Mouse (Mus musculus): Measurements from ENCODE around the gene Slc25a39. TPM values are rescaled to one million over a fixed set of nuclear protein-coding genes. Genes with fewer than 3 reads are reported as not detected.
"Not testable (repeated sequence)": the region's sequence is repeated elsewhere in the genome, so short reads cannot be mapped to it uniquely, and the experiment has no call there.

The Slc25a39 gene
- polyA plus RNA-seq, 1 experiment from 2014 or later = 174 TPM

DNA sequence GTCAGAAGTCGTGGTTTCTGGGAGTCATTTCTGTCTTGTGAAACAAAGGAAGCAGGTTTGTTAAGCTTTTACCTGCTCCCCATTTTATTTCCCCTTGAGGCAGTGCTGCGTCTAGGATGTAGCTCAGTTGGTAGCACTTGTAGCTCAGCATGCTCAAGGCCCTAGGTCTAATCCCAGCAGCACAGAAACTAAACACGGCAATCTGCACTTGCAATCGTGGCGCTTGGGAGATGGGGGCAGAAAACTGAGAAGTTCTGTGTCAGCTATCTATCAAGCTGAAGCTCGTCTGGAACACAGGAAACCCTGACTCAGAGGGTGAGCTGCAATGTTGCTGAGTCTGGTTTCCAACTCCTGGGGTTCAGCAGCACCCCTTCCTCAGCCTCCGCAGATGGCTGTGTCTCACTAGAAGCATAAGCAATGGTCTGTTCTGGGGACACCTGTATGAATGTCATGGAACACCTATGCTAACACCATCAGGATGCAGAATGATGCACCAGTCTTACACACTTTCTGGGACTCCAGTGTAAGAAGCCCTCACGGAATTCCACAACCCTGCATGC is 21.3 kb upstream of the Slc25a39 start:
- peaks cover 23% of the 10 kb centered on the region for H3K4me1 ChIP-seq (replicated peaks)
- H3K4me3 ChIP-seq (replicated peaks) = peak overlapping the region; percentile 65
- no peak for ATAC-seq (ENCODE audit: insufficient number of reproducible peaks, insufficient read depth, low FRiP score, low TSS enrichment, low read depth)
- H3K27ac ChIP-seq = no peak overlapping the region
- H3K36me3 ChIP-seq = peaks cover 11% of the 10 kb centered on the region; the same call in 1 of the 2 replicates
- H3K9ac ChIP-seq (replicated peaks) = no peak overlapping the region
- no peaks in the 10 kb centered on the region for H3K9me3 ChIP-seq
- 62% methylated on average over 8 of the region's 8 CpGs for WGBS
- peak overlapping the region; percentile 88; the same call in 1 of the 2 replicates for H3K4me2 ChIP-seq
- 0 out of 2 replicates have a peak, but pooled peaks cover 3% of the 10 kb centered on the region for H3K27me3 ChIP-seq

DNA sequence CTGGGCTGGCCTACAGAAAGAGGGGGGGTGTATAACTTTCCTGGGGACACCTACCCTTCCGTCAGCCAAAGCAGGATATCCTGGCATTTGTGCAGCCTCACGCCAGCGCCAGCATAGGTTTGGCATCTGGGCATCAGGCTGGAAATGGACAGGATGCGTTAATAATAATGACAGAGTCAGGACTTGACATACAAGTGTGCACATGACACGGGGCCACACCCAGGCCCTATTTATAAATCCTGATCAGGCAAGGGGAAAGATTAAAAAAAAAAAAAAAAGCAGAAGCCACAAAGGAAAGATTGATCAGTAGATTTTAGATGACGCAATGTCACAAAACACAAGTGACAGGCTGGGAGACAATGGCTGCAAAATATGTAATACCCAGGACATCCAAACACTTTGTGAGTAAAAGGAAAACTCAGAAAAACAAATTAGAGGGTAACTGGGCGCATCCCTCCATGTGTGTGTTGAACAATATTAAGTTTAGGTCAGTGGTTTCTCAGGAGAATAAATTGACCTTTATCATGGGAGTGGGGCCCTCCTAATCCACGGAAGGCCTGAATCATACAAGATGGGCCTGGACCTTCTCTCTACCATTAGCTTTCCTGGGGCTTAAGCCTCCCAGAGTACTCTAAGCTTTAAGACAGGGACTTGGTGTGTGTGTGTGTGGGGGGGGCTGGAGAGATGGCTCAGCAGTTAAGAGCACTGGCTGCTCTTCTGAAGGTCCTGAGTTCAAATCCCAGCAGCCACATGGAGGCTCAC is 18.0 kb upstream of the Slc25a39 start:
- no peak for ATAC-seq (ENCODE audit: insufficient number of reproducible peaks, insufficient read depth, low FRiP score, low TSS enrichment, low read depth)
- H3K4me3 ChIP-seq (replicated peaks) = no peak overlapping the region
- H3K4me2 ChIP-seq = no peak overlapping the region
- 83% methylated on average over 8 of the region's 8 CpGs for WGBS
- no peaks in the 10 kb centered on the region for H3K9me3 ChIP-seq
- no peak overlapping the region for H3K9ac ChIP-seq (replicated peaks)
- 0 out of 2 replicates have a peak, but pooled peaks cover 3% of the 10 kb centered on the region for H3K27me3 ChIP-seq
- H3K36me3 ChIP-seq = no peaks in the 10 kb centered on the region
- peaks cover 7% of the 10 kb centered on the region for H3K4me1 ChIP-seq (replicated peaks)
- no peak overlapping the region for H3K27ac ChIP-seq

GRCm38 (mm10) chr11:102424666-102425065 is 16.9 kb upstream of the Slc25a39 start:
- 76% methylated on average over 6 of the region's 6 CpGs for WGBS
- Histone ChIP-seq H3K4me3 (replicated peaks) (no peak overlapping the region), H3K27me3 (0 out of 2 replicates have a peak, but pooled peaks cover 3% of the 10 kb centered on the region), H3K9ac (replicated peaks) (no peak overlapping the region), H3K9me3 (peaks cover 2% of the 10 kb centered on the region; the same call in 1 of the 2 replicates), H3K27ac (no peak overlapping the region), H3K4me1 (replicated peaks) (peaks cover 4% of the 10 kb centered on the region), H3K4me2 (no peak overlapping the region), H3K36me3 (no peaks in the 10 kb centered on the region)
- ATAC-seq (ENCODE audit: insufficient number of reproducible peaks, insufficient read depth, low FRiP score, low TSS enrichment, low read depth) = no peak

- H3K4me3 ChIP-seq (replicated peaks) = no peak overlapping the region
- no peak overlapping the region for H3K27ac ChIP-seq
- ATAC-seq (ENCODE audit: insufficient number of reproducible peaks, insufficient read depth, low FRiP score, low TSS enrichment, low read depth) = no peak
- H3K27me3 ChIP-seq = no peaks in the 10 kb centered on the region
- WGBS = 58% methylated on average over 8 of the region's 8 CpGs
- H3K9me3 ChIP-seq = peaks cover 5% of the 10 kb centered on the region; the same call in 1 of the 2 replicates
- no peaks in the 10 kb centered on the region for H3K36me3 ChIP-seq
- H3K4me2 ChIP-seq = no peak overlapping the region
- no peaks in the 10 kb centered on the region for H3K4me1 ChIP-seq (replicated peaks)
- no peak overlapping the region for H3K9ac ChIP-seq (replicated peaks)
Observed at GRCm38 (mm10) chr11:102421559-102421958, 13.8 kb upstream of the Slc25a39 start.

DNA sequence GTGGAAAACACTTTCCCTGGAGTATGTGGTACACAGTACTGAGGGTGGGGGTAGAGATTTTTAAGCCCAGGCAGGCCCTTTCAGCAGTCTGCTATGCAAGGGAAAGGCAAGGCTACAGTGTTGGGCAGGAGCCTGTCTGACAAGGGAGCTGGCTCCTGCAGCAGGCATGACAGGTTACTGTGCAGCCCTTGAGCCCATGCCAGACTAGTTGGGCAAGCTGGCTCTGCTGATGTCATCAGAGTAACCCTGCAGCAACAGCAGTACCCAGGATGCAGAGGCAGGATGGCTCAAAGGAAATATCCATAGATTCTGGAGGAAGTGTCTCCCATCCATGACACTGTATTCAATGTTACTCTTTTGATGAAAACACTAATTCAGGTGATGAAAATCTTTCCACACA is 11.1 kb upstream of the Slc25a39 start:
- H3K9ac ChIP-seq (replicated peaks) = no peak overlapping the region
- H3K9me3 ChIP-seq = peaks cover 5% of the 10 kb centered on the region; the same call in 1 of the 2 replicates
- H3K27ac ChIP-seq = no peak overlapping the region
- H3K36me3 ChIP-seq = no peaks in the 10 kb centered on the region
- ATAC-seq (ENCODE audit: insufficient number of reproducible peaks, insufficient read depth, low FRiP score, low TSS enrichment, low read depth) = no peak
- H3K4me2 ChIP-seq = no peak overlapping the region
- H3K27me3 ChIP-seq = no peaks in the 10 kb centered on the region
- H3K4me1 ChIP-seq (replicated peaks) = no peaks in the 10 kb centered on the region
- no peak overlapping the region for H3K4me3 ChIP-seq (replicated peaks)

GRCm38 (mm10) chr11:102417160-102417559 is 9.4 kb upstream of the Slc25a39 start:
- peaks cover 5% of the 10 kb centered on the region; the same call in 1 of the 2 replicates for H3K9me3 ChIP-seq

GRCm38 (mm10) chr11:102415034-102415802 is 7.5 kb upstream of the Slc25a39 start:
- H3K9me3 ChIP-seq = peaks cover 5% of the 10 kb centered on the region; the same call in 1 of the 2 replicates
- no peak overlapping the region for H3K27ac ChIP-seq
- H3K4me2 ChIP-seq = no peak overlapping the region
- H3K9ac ChIP-seq (replicated peaks) = no peak overlapping the region
- H3K27me3 ChIP-seq = no peaks in the 10 kb centered on the region
- ATAC-seq (ENCODE audit: insufficient number of reproducible peaks, insufficient read depth, low FRiP score, low TSS enrichment, low read depth) = no peak
- H3K4me1 ChIP-seq (replicated peaks) = no peaks in the 10 kb centered on the region
- 75% methylated on average over 10 of the region's 10 CpGs for WGBS
- H3K36me3 ChIP-seq = no peaks in the 10 kb centered on the region
- H3K4me3 ChIP-seq (replicated peaks) = no peak overlapping the region

More at GRCm38 (mm10) chr11:102417160-102417559, 9.4 kb upstream of the Slc25a39 start:
- H3K4me1 ChIP-seq (replicated peaks) = no peaks in the 10 kb centered on the region
- H3K4me2 ChIP-seq = no peak overlapping the region
- 83% methylated on average over 1 of the region's 1 CpGs for WGBS
- ATAC-seq (ENCODE audit: insufficient number of reproducible peaks, insufficient read depth, low FRiP score, low TSS enrichment, low read depth) = no peak
- H3K36me3 ChIP-seq = no peaks in the 10 kb centered on the region
- H3K27ac ChIP-seq = no peak overlapping the region
- no peak overlapping the region for H3K4me3 ChIP-seq (replicated peaks)
- H3K27me3 ChIP-seq = no peaks in the 10 kb centered on the region
- no peak overlapping the region for H3K9ac ChIP-seq (replicated peaks)

DNA sequence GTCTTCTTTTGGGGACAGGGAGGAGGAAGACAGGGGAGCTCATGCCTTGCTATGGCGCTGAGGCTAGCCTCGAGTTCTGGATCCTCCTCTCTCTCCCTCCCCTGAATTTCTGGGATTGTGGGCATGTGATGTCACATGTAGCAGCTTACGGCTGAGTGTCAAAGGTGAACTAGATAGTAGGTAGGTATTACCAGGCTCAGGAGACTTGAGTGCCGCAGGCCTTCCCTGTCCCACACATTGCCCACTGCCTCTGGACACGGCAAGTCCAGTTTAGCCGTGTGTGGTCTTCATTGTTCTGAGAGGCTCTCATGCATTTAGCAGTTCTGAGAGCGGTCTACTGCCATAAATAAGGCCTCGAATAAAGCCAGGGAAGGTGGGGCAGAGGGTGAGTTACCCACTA is 5.3 kb upstream of the Slc25a39 start:
- H3K27ac ChIP-seq = no peak overlapping the region
- H3K9ac ChIP-seq (replicated peaks) = no peak overlapping the region
- WGBS = 79% methylated on average over 8 of the region's 8 CpGs
- H3K36me3 ChIP-seq = no peaks in the 10 kb centered on the region
- no peaks in the 10 kb centered on the region; the same call in 1 of the 2 replicates for H3K4me1 ChIP-seq (replicated peaks)
- no peaks in the 10 kb centered on the region for H3K27me3 ChIP-seq
- ATAC-seq (ENCODE audit: insufficient number of reproducible peaks, insufficient read depth, low FRiP score, low TSS enrichment, low read depth) = no peak
- no peak overlapping the region for H3K4me3 ChIP-seq (replicated peaks)
- no peaks in the 10 kb centered on the region for H3K9me3 ChIP-seq
- H3K4me2 ChIP-seq = no peak overlapping the region

DNA sequence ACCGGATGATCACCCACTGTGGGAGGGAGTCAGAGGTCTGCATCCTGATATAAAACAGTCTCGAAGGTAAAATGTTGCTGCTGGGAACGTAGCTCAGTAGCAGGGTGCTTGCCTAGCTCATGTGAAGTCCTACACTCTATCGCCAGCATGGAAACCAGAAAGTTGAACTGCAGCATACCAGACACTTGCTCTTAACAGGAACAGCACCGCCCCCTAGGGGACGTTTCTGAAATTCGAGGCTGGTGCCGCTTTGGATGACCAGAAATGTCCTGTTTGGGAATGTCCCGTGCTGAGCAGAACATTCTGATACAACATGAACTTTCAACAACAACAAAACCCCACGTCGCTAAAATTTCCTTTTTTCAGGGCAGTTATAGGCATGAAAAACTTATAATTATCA is 4.0 kb upstream of the Slc25a39 start:
- no peaks in the 10 kb centered on the region for H3K36me3 ChIP-seq
- no peaks in the 10 kb centered on the region for H3K9me3 ChIP-seq
- no peak overlapping the region for H3K4me2 ChIP-seq
- no peak overlapping the region for H3K27ac ChIP-seq
- ATAC-seq (ENCODE audit: insufficient number of reproducible peaks, insufficient read depth, low FRiP score, low TSS enrichment, low read depth) = no peak
- WGBS = 8% methylated on average over 11 of the region's 11 CpGs
- no peak overlapping the region for H3K9ac ChIP-seq (replicated peaks)
- peaks cover under 1% of the 10 kb centered on the region for H3K4me1 ChIP-seq (replicated peaks)
- H3K27me3 ChIP-seq = no peaks in the 10 kb centered on the region
- H3K4me3 ChIP-seq (replicated peaks) = no peak overlapping the region

- Histone ChIP-seq H3K36me3 (no peaks in the 10 kb centered on the region), H3K4me1 (replicated peaks) (peaks cover 7% of the 10 kb centered on the region), H3K27me3 (no peaks in the 10 kb centered on the region), H3K4me2 (no peak overlapping the region), H3K4me3 (replicated peaks) (no peak overlapping the region), H3K27ac (no peak overlapping the region), H3K9ac (replicated peaks) (no peak overlapping the region), H3K9me3 (no peaks in the 10 kb centered on the region)
- WGBS = 79% methylated on average over 3 of the region's 3 CpGs
- no peak for ATAC-seq (ENCODE audit: insufficient number of reproducible peaks, insufficient read depth, low FRiP score, low TSS enrichment, low read depth)
Observed at GRCm38 (mm10) chr11:102411061-102411460, 3.3 kb upstream of the Slc25a39 start.

- H3K36me3 ChIP-seq; H3K9ac ChIP-seq (replicated peaks); H3K27me3 ChIP-seq; H3K27ac ChIP-seq; H3K4me3 ChIP-seq (replicated peaks); ATAC-seq (ENCODE audit: insufficient number of reproducible peaks, insufficient read depth, low FRiP score, low TSS enrichment, low read depth); H3K4me2 ChIP-seq; H3K9me3 ChIP-seq: not testable (repeated sequence)
- H3K4me1 ChIP-seq (replicated peaks) = peaks cover 14% of the 10 kb centered on the region
- 92% methylated on average over 3 of the region's 3 CpGs for WGBS
Observed at GRCm38 (mm10) chr11:102410345-102410744, 2.6 kb upstream of the Slc25a39 start.

Data from limb, embryonic 12.5 days (tissue).